ENCODE assay signal across 16 mouse cellular contexts in genomic region chr11:63246052-63246661, GRCm38 (mm10).
A peak's percentile ranks its signal among the peaks of the same experiment; 100 is the strongest.
DNase-seq lines count a peak whose midpoint lies in the region; ATAC-seq and TF ChIP-seq lines count a peak whose summit lies in the region.
"Had no signal": no experiment of that assay in that cellular context is flagged by ENCODE, and none has a peak within 500 bp of the region (broad histone marks: within the 10 kb centered on the region; RNA-seq: fewer than 3 reads in every experiment).

No protein-coding gene starts in this region.

- DNase-seq in left cerebral cortex, postnatal 4 days: peak; percentile 18
- no peak for DNase-seq in left cerebral cortex, adult 9 months (ENCODE audit: low spot score in 2 of 2)
- DNase-seq in embryo, embryonic 9.5 days (ENCODE audit: extremely low spot score): peak; percentile 27
- DNase-seq in forebrain, postnatal 0 days: peak; percentile 29
- peak; percentile 68 for DNase-seq in midbrain, postnatal 0 days (ENCODE audit: low spot score)
- no peak for DNase-seq in thymus, postnatal 10 days (ENCODE audit: low spot score in 2 of 2)
- DNase-seq in cerebellum, adult 11-12 months: no peak
- DNase-seq: cerebellum, adult 9-11 months; lung, postnatal 14 days; thymus, postnatal 25 days had no signal

- no peak for TF ChIP-seq CTCF in forebrain, postnatal 0 days (IDR thresholded peaks at IDR 0.05; ENCODE audit: low read depth)
- TF ChIP-seq CTCF in midbrain, postnatal 0 days (IDR thresholded peaks at IDR 0.05): no peak

- no peaks in the 10 kb centered on the region for H3K9me3 ChIP-seq in forebrain, postnatal 0 days (ENCODE audit: low read length)
- H3K9me3 ChIP-seq in midbrain, postnatal 0 days (ENCODE audit: low read length): no peaks in the 10 kb centered on the region
- H3K9me3 ChIP-seq: embryonic facial prominence, embryonic 13.5 days; heart, embryonic 15.5 days had no signal

- no peaks in the 10 kb centered on the region for H3K36me3 ChIP-seq in forebrain, postnatal 0 days (ENCODE audit: insufficient read depth)
- H3K36me3 ChIP-seq in midbrain, postnatal 0 days (ENCODE audit: insufficient read depth, low read length): no peaks in the 10 kb centered on the region
- H3K36me3 ChIP-seq: embryonic facial prominence, embryonic 13.5 days; G1E; heart, embryonic 15.5 days had no signal

- no peaks in the 10 kb centered on the region for H3K4me1 ChIP-seq in forebrain, postnatal 0 days (ENCODE audit: insufficient read depth)
- H3K4me1 ChIP-seq in midbrain, postnatal 0 days (ENCODE audit: insufficient read depth, low read length): no peaks in the 10 kb centered on the region

- no peak overlapping the region for H3K4me3 ChIP-seq in forebrain, postnatal 0 days (ENCODE audit: low read depth, low read length)
- H3K4me3 ChIP-seq in midbrain, postnatal 0 days (ENCODE audit: low read depth, low read length): no peak overlapping the region
- H3K4me3 ChIP-seq: embryonic facial prominence, embryonic 13.5 days; heart, embryonic 15.5 days had no signal

- H3K9ac ChIP-seq in forebrain, postnatal 0 days: no peak overlapping the region
- H3K9ac ChIP-seq in midbrain, postnatal 0 days (replicated peaks; ENCODE audit: low read length, poor library complexity, severe bottlenecking): no peak overlapping the region
- H3K9ac ChIP-seq: embryonic facial prominence, embryonic 13.5 days; heart, embryonic 15.5 days; liver, embryonic 14.5 days had no signal

- H3K27me3 ChIP-seq in forebrain, postnatal 0 days (ENCODE audit: insufficient read depth, low read length): no peaks in the 10 kb centered on the region
- H3K27me3 ChIP-seq in midbrain, postnatal 0 days (ENCODE audit: insufficient read depth, low read length): no peaks in the 10 kb centered on the region
- H3K27me3 ChIP-seq: embryonic facial prominence, embryonic 13.5 days; heart, embryonic 15.5 days had no signal

- 17% methylated on average over 9 of the region's 9 CpGs for WGBS in forebrain, postnatal 0 days
- 29% methylated on average over 9 of the region's 9 CpGs for WGBS in midbrain, postnatal 0 days

- intact Hi-C loops in left cerebral cortex, postnatal 4 days (cut with DNase I): no loop called here

- no peak for ATAC-seq in forebrain, postnatal 0 days
- no peak for ATAC-seq in midbrain, postnatal 0 days (ENCODE audit: low FRiP score)
- no peak for ATAC-seq in activated CD4-positive, CD25-positive, alpha-beta regulatory T cell, adult 4 months

- no peak overlapping the region for H3K27ac ChIP-seq in forebrain, postnatal 0 days (ENCODE audit: low read depth, low read length)
- no peak overlapping the region for H3K27ac ChIP-seq in midbrain, postnatal 0 days (ENCODE audit: low read depth, low read length)
- H3K27ac ChIP-seq: embryonic facial prominence, embryonic 13.5 days; heart, embryonic 15.5 days; kidney, postnatal 0 days; liver, embryonic 14.5 days had no signal

- H3K4me2 ChIP-seq in forebrain, postnatal 0 days (ENCODE audit: low read depth): no peak overlapping the region
- H3K4me2 ChIP-seq in midbrain, postnatal 0 days (ENCODE audit: low read depth, low read length, poor library complexity, severe bottlenecking): no peak overlapping the region
- H3K4me2 ChIP-seq: embryonic facial prominence, embryonic 13.5 days; heart, embryonic 15.5 days had no signal

Comparison
In these comparisons a context has a peak if more than half of its experiments do, and no peak if none do; other contexts are left out.
1. DNase-seq: peak in left cerebral cortex, postnatal 4 days (single experiment), embryo, embryonic 9.5 days (single experiment), forebrain, postnatal 0 days (single experiment) and midbrain, postnatal 0 days (single experiment); none in left cerebral cortex, adult 9 months (0 of 2), thymus, postnatal 10 days (0 of 2) and cerebellum, adult 11-12 months (single experiment).